Mouse (Mus musculus): Measurements from ENCODE around the gene Pip5k1c. TPM values are rescaled to one million over a fixed set of nuclear protein-coding genes. Genes with fewer than 3 reads are reported as not detected.

The Pip5k1c gene
- polyA plus RNA-seq, 1 experiment from 2014 or later, result 41.5 TPM

GRCm38 (mm10) chr10:81342686-81343505 lies 50.1 kb downstream of the Pip5k1c start, which contains the start of gene Gipc3:
Gene Gipc3 (minus strand): TSS chr10:81343266.
- H3K4me1 ChIP-seq (ENCODE audit: control insufficient read depth, insufficient read depth, low read length), result peaks cover 6% of the 10 kb centered on the region; the same call in 1 of the 2 replicates
- H3K4me2 ChIP-seq (ENCODE audit: low read depth, low read length), result peak within 1 kb of the TSS; percentile 65
- peaks cover 34% of the 10 kb centered on the region for H3K27me3 ChIP-seq (ENCODE audit: control insufficient read depth, insufficient read depth, low read length)
- no peaks in the 10 kb centered on the region for H3K9me3 ChIP-seq (replicated peaks; ENCODE audit: control insufficient read depth, low read length)
- DNase-seq (ENCODE audit: low spot score) (no peak), ATAC-seq (replicated peaks; ENCODE audit: insufficient number of reproducible peaks, low FRiP score, low TSS enrichment, low read depth) (no peak)
- H3K9ac ChIP-seq (replicated peaks; ENCODE audit: low read length), result peak within 1 kb of the TSS; percentile 48
- no peaks in the 10 kb centered on the region; the same call in 1 of the 2 replicates for H3K36me3 ChIP-seq (replicated peaks; ENCODE audit: control insufficient read depth, insufficient read depth, low read depth, low read length)
- no peak within 1 kb of the TSS for H3K27ac ChIP-seq (replicated peaks; ENCODE audit: low read depth, low read length)
- peak within 1 kb of the TSS; percentile 40 for H3K4me3 ChIP-seq (ENCODE audit: low read depth, low read length)
- WGBS, result 6% methylated on average over 49 of the region's 67 CpGs

- ATAC-seq (replicated peaks; ENCODE audit: insufficient number of reproducible peaks, low FRiP score, low TSS enrichment, low read depth), result no peak
- no peak for DNase-seq (ENCODE audit: low spot score)
- WGBS, result 56% methylated on average over 8 of the region's 8 CpGs
- no peak overlapping the region for H3K9ac ChIP-seq (replicated peaks; ENCODE audit: low read length)
- H3K4me1 ChIP-seq (ENCODE audit: control insufficient read depth, insufficient read depth, low read length), result peaks cover 12% of the 10 kb centered on the region
- no peak overlapping the region for H3K4me3 ChIP-seq (ENCODE audit: low read depth, low read length)
- H3K4me2 ChIP-seq (ENCODE audit: low read depth, low read length), result no peak overlapping the region
- H3K27me3 ChIP-seq (ENCODE audit: control insufficient read depth, insufficient read depth, low read length), result peaks cover 34% of the 10 kb centered on the region
- H3K36me3 ChIP-seq (replicated peaks; ENCODE audit: control insufficient read depth, insufficient read depth, low read depth, low read length), result no peaks in the 10 kb centered on the region; the same call in none of the 2 replicates
- no peaks in the 10 kb centered on the region for H3K9me3 ChIP-seq (replicated peaks; ENCODE audit: control insufficient read depth, low read length)
- no peak overlapping the region for H3K27ac ChIP-seq (replicated peaks; ENCODE audit: low read depth, low read length)
Observed at GRCm38 (mm10) chr10:81344421-81345161, 51.8 kb downstream of the Pip5k1c start.

GRCm38 (mm10) chr10:81345162-81345534 lies 52.4 kb downstream of the Pip5k1c start:
- Histone ChIP-seq H3K4me1 (ENCODE audit: control insufficient read depth, insufficient read depth, low read length) (peaks cover 12% of the 10 kb centered on the region), H3K9ac (replicated peaks; ENCODE audit: low read length) (no peak overlapping the region), H3K4me3 (ENCODE audit: low read depth, low read length) (no peak overlapping the region), H3K4me2 (ENCODE audit: low read depth, low read length) (no peak overlapping the region), H3K27ac (replicated peaks; ENCODE audit: low read depth, low read length) (no peak overlapping the region), H3K9me3 (replicated peaks; ENCODE audit: control insufficient read depth, low read length) (no peaks in the 10 kb centered on the region), H3K36me3 (replicated peaks; ENCODE audit: control insufficient read depth, insufficient read depth, low read depth, low read length) (no peaks in the 10 kb centered on the region; the same call in none of the 2 replicates), H3K27me3 (ENCODE audit: control insufficient read depth, insufficient read depth, low read length) (peaks cover 34% of the 10 kb centered on the region)
- DNase-seq (ENCODE audit: low spot score) (no peak), ATAC-seq (replicated peaks; ENCODE audit: insufficient number of reproducible peaks, low FRiP score, low TSS enrichment, low read depth) (no peak)
- 84% methylated on average over 4 of the region's 4 CpGs for WGBS

DNA sequence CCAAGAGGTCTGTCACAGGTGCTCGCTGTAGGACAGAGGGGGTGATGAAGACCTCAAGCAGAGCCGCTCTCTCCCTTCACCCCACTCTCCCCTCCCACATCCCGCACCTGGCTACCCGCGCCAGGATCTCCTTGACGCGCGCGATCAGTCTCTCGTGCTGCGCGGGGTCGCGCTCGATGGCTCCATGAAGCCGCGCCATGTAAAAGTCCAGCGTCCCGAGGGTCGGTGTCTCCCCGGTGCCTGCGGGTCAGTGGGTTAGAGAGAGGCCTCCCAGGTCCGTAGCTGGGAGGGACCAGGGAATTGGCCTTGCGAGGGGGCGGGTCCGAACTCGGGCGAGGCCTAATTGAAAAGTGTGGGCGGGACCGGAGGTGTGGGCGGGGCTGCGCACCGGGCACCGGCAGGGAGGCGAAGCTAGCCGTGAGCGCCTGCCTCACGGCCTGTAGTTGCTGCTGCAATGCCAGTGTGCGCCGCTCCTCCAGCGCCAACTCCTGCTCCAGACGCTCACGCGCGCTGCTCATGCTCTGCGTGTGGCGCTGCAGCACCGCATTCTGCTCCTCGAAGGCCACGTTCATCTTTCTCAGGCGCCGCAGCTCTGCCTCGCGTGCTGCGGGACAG lies 53.8 kb downstream of the Pip5k1c start:
- Histone ChIP-seq H3K27me3 (ENCODE audit: control insufficient read depth, insufficient read depth, low read length) (peaks cover 28% of the 10 kb centered on the region), H3K36me3 (replicated peaks; ENCODE audit: control insufficient read depth, insufficient read depth, low read depth, low read length) (no peaks in the 10 kb centered on the region; the same call in none of the 2 replicates), H3K9me3 (replicated peaks; ENCODE audit: control insufficient read depth, low read length) (no peaks in the 10 kb centered on the region), H3K4me3 (ENCODE audit: low read depth, low read length) (peak overlapping the region; percentile 19; the same call in 1 of the 2 replicates), H3K9ac (replicated peaks; ENCODE audit: low read length) (peak overlapping the region; percentile 39), H3K4me1 (ENCODE audit: control insufficient read depth, insufficient read depth, low read length) (peaks cover 12% of the 10 kb centered on the region), H3K4me2 (ENCODE audit: low read depth, low read length) (peak overlapping the region; percentile 45), H3K27ac (replicated peaks; ENCODE audit: low read depth, low read length) (no peak overlapping the region)
- WGBS, result 8% methylated on average over 54 of the region's 55 CpGs
- peak; percentile 79 for DNase-seq (ENCODE audit: low spot score)
- ATAC-seq (replicated peaks; ENCODE audit: insufficient number of reproducible peaks, low FRiP score, low TSS enrichment, low read depth), result no peak

DNA sequence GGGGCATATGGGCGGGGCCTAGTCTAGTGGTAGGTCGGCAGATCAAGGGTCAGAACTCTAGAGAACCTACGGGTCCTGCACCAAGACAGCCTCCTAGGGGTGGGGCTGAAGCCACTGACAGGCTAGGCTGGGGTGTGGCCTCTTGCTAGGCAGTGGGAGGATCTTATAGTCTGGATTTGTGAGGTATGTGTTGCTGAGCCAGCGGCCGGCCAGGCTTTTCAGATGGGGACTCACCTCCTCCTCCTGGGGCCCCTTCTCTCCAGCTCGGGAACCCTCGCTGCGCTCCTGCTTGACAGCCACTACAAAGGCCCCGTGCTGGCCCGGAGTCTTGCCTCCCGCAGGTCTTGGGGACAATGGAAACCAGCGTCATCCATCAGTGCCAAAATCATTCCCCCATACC lies 56.4 kb downstream of the Pip5k1c start:
- peak overlapping the region; percentile 40 for H3K4me2 ChIP-seq (ENCODE audit: low read depth, low read length)
- ATAC-seq (replicated peaks; ENCODE audit: insufficient number of reproducible peaks, low FRiP score, low TSS enrichment, low read depth) (no peak), DNase-seq (ENCODE audit: low spot score) (peak; percentile 35)
- no peaks in the 10 kb centered on the region for H3K9me3 ChIP-seq (replicated peaks; ENCODE audit: control insufficient read depth, low read length)
- H3K4me3 ChIP-seq (ENCODE audit: low read depth, low read length), result peak overlapping the region; percentile 87
- peaks cover 5% of the 10 kb centered on the region for H3K27me3 ChIP-seq (ENCODE audit: control insufficient read depth, insufficient read depth, low read length)
- no peak overlapping the region for H3K27ac ChIP-seq (replicated peaks; ENCODE audit: low read depth, low read length)
- 3% methylated on average over 12 of the region's 12 CpGs for WGBS
- no peaks in the 10 kb centered on the region; the same call in none of the 2 replicates for H3K36me3 ChIP-seq (replicated peaks; ENCODE audit: control insufficient read depth, insufficient read depth, low read depth, low read length)
- peaks cover 6% of the 10 kb centered on the region for H3K4me1 ChIP-seq (ENCODE audit: control insufficient read depth, insufficient read depth, low read length)
- H3K9ac ChIP-seq (replicated peaks; ENCODE audit: low read length), result peak overlapping the region; percentile 87

GRCm38 (mm10) chr10:81349961-81350350 lies 57.2 kb downstream of the Pip5k1c start:
- WGBS, result 0% methylated on average over 23 of the region's 29 CpGs
- H3K27me3 ChIP-seq (ENCODE audit: control insufficient read depth, insufficient read depth, low read length), result no peaks in the 10 kb centered on the region; the same call in none of the 2 replicates
- ATAC-seq (replicated peaks; ENCODE audit: insufficient number of reproducible peaks, low FRiP score, low TSS enrichment, low read depth) (peak; percentile 6; the same call in 1 of the 2 replicates), DNase-seq (ENCODE audit: low spot score) (no peak)
- H3K4me2 ChIP-seq (ENCODE audit: low read depth, low read length), result peak overlapping the region; percentile 40
- H3K9ac ChIP-seq (replicated peaks; ENCODE audit: low read length), result peak overlapping the region; percentile 87
- H3K27ac ChIP-seq (replicated peaks; ENCODE audit: low read depth, low read length), result no peak overlapping the region
- H3K4me3 ChIP-seq (ENCODE audit: low read depth, low read length), result peak overlapping the region; percentile 87
- peaks cover 6% of the 10 kb centered on the region for H3K4me1 ChIP-seq (ENCODE audit: control insufficient read depth, insufficient read depth, low read length)
- no peaks in the 10 kb centered on the region for H3K9me3 ChIP-seq (replicated peaks; ENCODE audit: control insufficient read depth, low read length)
- H3K36me3 ChIP-seq (replicated peaks; ENCODE audit: control insufficient read depth, insufficient read depth, low read depth, low read length), result no peaks in the 10 kb centered on the region; the same call in none of the 2 replicates

- ATAC-seq (replicated peaks; ENCODE audit: insufficient number of reproducible peaks, low FRiP score, low TSS enrichment, low read depth), result peak; percentile 91
- peak within 1 kb of the TSS; percentile 87 for H3K9ac ChIP-seq (replicated peaks; ENCODE audit: low read length)
- H3K4me3 ChIP-seq (ENCODE audit: low read depth, low read length), result peak within 1 kb of the TSS; percentile 87
- WGBS, result under 1% methylated on average over 53 of the region's 54 CpGs
- no peaks in the 10 kb centered on the region; the same call in none of the 2 replicates for H3K36me3 ChIP-seq (replicated peaks; ENCODE audit: control insufficient read depth, insufficient read depth, low read depth, low read length)
- H3K27me3 ChIP-seq (ENCODE audit: control insufficient read depth, insufficient read depth, low read length), result no peaks in the 10 kb centered on the region
- peaks cover 6% of the 10 kb centered on the region for H3K4me1 ChIP-seq (ENCODE audit: control insufficient read depth, insufficient read depth, low read length)
- DNase-seq (ENCODE audit: low spot score), result peak; percentile 99
- no peaks in the 10 kb centered on the region for H3K9me3 ChIP-seq (replicated peaks; ENCODE audit: control insufficient read depth, low read length)
- no peak within 1 kb of the TSS for H3K27ac ChIP-seq (replicated peaks; ENCODE audit: low read depth, low read length)
- H3K4me2 ChIP-seq (ENCODE audit: low read depth, low read length), result peak within 1 kb of the TSS; percentile 40
Observed at GRCm38 (mm10) chr10:81350351-81351063, 57.7 kb downstream of the Pip5k1c start, which contains the start of gene Hmg20b. Gene Hmg20b (minus strand): TSS chr10:81350480.
